Mouse (Mus musculus) ES-E14 (cell line): ENCODE measurements at regions not wholly inside any gene's neighbourhood (a gene's known extent, or its start where the extent isn't known, plus 50 kb on each side); places are given as distances from the start of the nearest gene placed in this dataset.

Experiments
- DNase-seq: peaks from one replicate; pipeline ENCODE4 v3.0.0-alpha.2; 2013; ENCODE audit warnings: low read depth, low spot score
- H3K27ac ChIP-seq: 2 replicates; pipeline ENCODE4 v1.5.1; 2012; ENCODE audit warnings: low read depth, mild to moderate bottlenecking, low read length, moderate library complexity, mixed read lengths; ENCODE audit not compliant: poor library complexity, insufficient read depth, severe bottlenecking
- H3K36me3 ChIP-seq: 2 replicates; pipeline ENCODE4 v1.6.1; 2012; ENCODE audit warnings: mild to moderate bottlenecking, low read length, moderate library complexity, mixed read lengths; ENCODE audit not compliant: control insufficient read depth, poor library complexity, insufficient read depth, severe bottlenecking
- H3K4me1 ChIP-seq, 2 experiments: fragments of 150-350 bp in 1 of 2; sonication (generic) in 1 of 2; 2 replicates each; pipeline ENCODE4 v1.6.1; 2012; ENCODE audit warnings: low read length in 2 of 2, mild to moderate bottlenecking in 1 of 2, mixed read lengths in 1 of 2; ENCODE audit not compliant: control insufficient read depth in 2 of 2, insufficient read depth in 2 of 2, poor library complexity in 1 of 2
- H3K4me3 ChIP-seq, 2 experiments: fragments of 150-350 bp in 1 of 2; sonication (generic) in 1 of 2; 2 replicates each; pipeline ENCODE4 v1.5.1; 2012; ENCODE audit warnings: low read length in 2 of 2, low read depth in 1 of 2, mild to moderate bottlenecking in 1 of 2, mixed read lengths in 1 of 2; ENCODE audit not compliant: insufficient read depth in 1 of 2, poor library complexity in 1 of 2, severe bottlenecking in 1 of 2
- H3K9ac ChIP-seq: 2 replicates; pipeline ENCODE4 v1.6.1; 2012; ENCODE audit warnings: low read depth, mild to moderate bottlenecking, low read length, mixed read lengths; ENCODE audit not compliant: poor library complexity, insufficient read depth, severe bottlenecking
- H3K9me3 ChIP-seq: fragments of 150-350 bp; sonication (generic); 2 replicates; pipeline ENCODE4 v1.6.1; 2012; ENCODE audit warnings: low read depth, mild to moderate bottlenecking, low read length; ENCODE audit not compliant: control insufficient read depth, insufficient read depth
- CHD2 ChIP-seq: IDR thresholded peaks from 2 replicates; pipeline ENCODE4 v1.6.1; 2014; ENCODE audit warnings: mild to moderate bottlenecking, low read depth, low read length, inconsistent platforms
- HCFC1 ChIP-seq: IDR thresholded peaks from 2 replicates; pipeline ENCODE4 v1.6.1; 2012; ENCODE audit warnings: low read length, inconsistent platforms, borderline replicate concordance; ENCODE audit not compliant: insufficient read depth
- MAFK ChIP-seq: IDR thresholded peaks from 2 replicates; pipeline ENCODE4 v1.6.1; 2014; ENCODE audit warnings: mild to moderate bottlenecking, low read depth, low read length, inconsistent platforms; ENCODE audit not compliant: insufficient read depth
- ZC3H11A ChIP-seq: IDR thresholded peaks from 2 replicates; pipeline ENCODE4 v1.6.1; 2012; ENCODE audit warnings: low read depth, mild to moderate bottlenecking, inconsistent platforms, low read length, borderline replicate concordance
- ZNF384 ChIP-seq: IDR thresholded peaks from 2 replicates; pipeline ENCODE4 v1.6.1; 2012; ENCODE audit warnings: low read depth, low read length, inconsistent platforms
- in situ Hi-C, 2 experiments: fragments of 600-800 bp; cut with MboI; formaldehyde crosslinking; loops; one replicate each; pipeline ENCODE4 v1.15.1; 2025; ENCODE audit warnings: low sequenced_read_pairs in 2 of 2, inconsistent platforms in 1 of 2; ENCODE audit not compliant: unreplicated experiment in 2 of 2

- DNase-seq, result no peak
- Histone ChIP-seq H3K9ac (no peak overlapping the region), H3K4me3 (no peak overlapping the region), H3K36me3 (no peaks in the 10 kb centered on the region), H3K27ac (no peak overlapping the region), H3K9me3 (no peaks in the 10 kb centered on the region), H3K4me1 (no peaks in the 10 kb centered on the region)
- TF ChIP-seq CHD2 (no peak), MAFK (no peak), ZC3H11A (no peak), HCFC1 (no peak), ZNF384 (no peak)
- in situ Hi-C loops, result no loop called here
Observed at GRCm38 (mm10) chr4:142292760-142293159, 53.6 kb upstream of the Kazn start.

DNA sequence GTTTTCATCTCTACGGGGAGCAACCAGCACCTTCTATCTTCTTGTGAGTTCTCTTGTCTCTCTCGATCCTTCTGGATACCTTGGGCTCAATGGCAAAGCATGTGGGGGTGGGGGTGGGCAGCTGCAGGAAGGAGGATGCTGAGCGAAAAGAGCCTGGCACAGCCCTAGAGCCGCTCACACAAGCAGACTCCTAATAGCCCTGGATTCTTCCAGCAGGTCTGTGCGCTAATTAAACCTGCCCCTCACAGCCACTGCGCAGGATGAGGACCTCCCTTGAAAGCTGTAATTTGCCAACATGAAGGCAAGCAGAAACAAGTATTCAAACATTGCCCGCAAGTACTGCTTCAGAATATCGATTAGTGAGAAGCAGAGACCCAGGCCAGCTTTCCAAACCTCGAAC lies 53.1 kb upstream of the Kazn start:
- H3K9me3 ChIP-seq, result no peaks in the 10 kb centered on the region
- in situ Hi-C loops, result no loop called here
- H3K4me3 ChIP-seq, result no peak overlapping the region
- DNase-seq, result no peak
- no peak overlapping the region for H3K9ac ChIP-seq
- TF ChIP-seq ZNF384 (no peak), MAFK (no peak), HCFC1 (no peak), CHD2 (no peak), ZC3H11A (no peak)
- no peak overlapping the region for H3K27ac ChIP-seq
- no peaks in the 10 kb centered on the region for H3K36me3 ChIP-seq
- no peaks in the 10 kb centered on the region for H3K4me1 ChIP-seq

DNA sequence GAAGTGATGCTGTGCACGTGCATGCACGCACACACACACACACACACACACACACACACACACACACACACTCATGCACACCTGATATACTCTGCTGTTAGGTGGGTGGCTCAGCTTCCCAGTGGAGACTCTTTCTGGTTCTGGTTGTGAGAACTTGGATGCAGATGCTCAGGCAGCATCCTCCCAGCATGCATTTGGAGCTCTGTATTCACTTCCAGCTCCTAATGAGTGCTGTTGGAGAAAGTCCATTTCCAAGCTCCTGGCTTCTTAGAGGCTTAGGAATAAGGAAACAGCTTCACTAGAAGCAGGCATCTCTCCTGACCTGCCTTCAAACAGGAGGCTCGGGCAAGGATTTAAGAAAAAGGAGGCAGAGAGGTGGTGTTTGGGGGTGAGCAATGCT lies 52.2 kb upstream of the Kazn start:
- Histone ChIP-seq H3K36me3 (no peaks in the 10 kb centered on the region), H3K4me3 (no peak overlapping the region), H3K4me1 (no peaks in the 10 kb centered on the region), H3K9ac (no peak overlapping the region), H3K27ac (no peak overlapping the region), H3K9me3 (no peaks in the 10 kb centered on the region)
- DNase-seq, result no peak
- in situ Hi-C loops, result no loop called here
- TF ChIP-seq MAFK, result no peak
- TF ChIP-seq ZC3H11A, result no peak
- TF ChIP-seq ZNF384, result no peak
- no peak for TF ChIP-seq HCFC1
- no peak for TF ChIP-seq CHD2
